Mouse (Mus musculus) heart, embryonic 16.5 days (tissue): ENCODE results near the gene Ccnt1. TPM values are rescaled to one million over a fixed set of nuclear protein-coding genes. Genes with fewer than 3 reads are reported as not detected.

Experiments used
- ATAC-seq: fragments of 200-750 bp; cut with Nextera tagmentation; replicated peaks from 2 replicates; pipeline ENCODE4 v1.8.0; 2017; ENCODE audit warnings: moderate number of reproducible peaks; ENCODE audit not compliant: insufficient read depth, low FRiP score; ENCODE audit errors: extremely low read depth
- H3K27ac ChIP-seq: fragments of 300-500 bp; sonication (generic); 2 replicates; pipeline ENCODE4 v1.5.1; 2014; ENCODE audit warnings: mild to moderate bottlenecking, low read length, control low read depth, moderate library complexity
- H3K27me3 ChIP-seq: fragments of 300-500 bp; sonication (generic); 2 replicates; pipeline ENCODE4 v1.6.1; 2014; ENCODE audit warnings: low read length, mixed read lengths; ENCODE audit not compliant: control insufficient read depth, insufficient read depth
- H3K36me3 ChIP-seq: fragments of 300-500 bp; sonication (generic); 2 replicates; pipeline ENCODE4 v1.6.1; 2014; ENCODE audit not compliant: control insufficient read depth, insufficient read depth
- H3K4me1 ChIP-seq: fragments of 300-500 bp; sonication (generic); 2 replicates; pipeline ENCODE4 v1.6.1; 2014; ENCODE audit warnings: low read length, mixed read lengths; ENCODE audit not compliant: control insufficient read depth, insufficient read depth
- H3K4me2 ChIP-seq: fragments of 300-500 bp; sonication (generic); 2 replicates; pipeline ENCODE4 v1.6.1; 2014; ENCODE audit warnings: low read depth, mild to moderate bottlenecking, control low read depth, low read length
- H3K4me3 ChIP-seq: fragments of 300-500 bp; sonication (generic); 2 replicates; pipeline ENCODE4 v1.5.1; 2014; ENCODE audit warnings: mild to moderate bottlenecking, control low read depth, low read length
- H3K9ac ChIP-seq: fragments of 300-500 bp; sonication (generic); 2 replicates; pipeline ENCODE4 v1.6.1; 2014; ENCODE audit warnings: low read length, control low read depth
- H3K9me3 ChIP-seq: fragments of 300-500 bp; sonication (generic); replicated peaks from 2 replicates; pipeline ENCODE4 v1.6.1; 2016; ENCODE audit warnings: low read length; ENCODE audit not compliant: control insufficient read depth
- WGBS: fragments of 180-500 bp; shearing (Covaris S2); extraction: QIAGEN DNeasy Blood & Tissue Kit; methylation state at CpG from one replicate; pipeline ENCODE4 v1.1.7; 2014; 5-methylcytosine and 5-hydroxymethylcytosine counted together
- polyA plus RNA-seq: library from polyadenylated mRNA; unstranded; fragments of >200 nt; fragmentation: Nextera tagmentation; extraction: Ambion mirVana; gene quantifications from 2 replicates; pipeline ENCODE4 v1.2.1, GENCODE M21; 2015

Ccnt1 gene
- polyA plus RNA-seq, result 36.4 and 41.2 TPM in 2 replicates

GRCm38 (mm10) chr15:98570873-98571538, at the start of gene Ccnt1, which contains the start of gene 4930415O20Rik:
Ccnt1 (minus strand) TSS chr15:98570923.
4930415O20Rik (plus strand) TSS chr15:98571004.
- H3K9me3 ChIP-seq, result no peaks in the 10 kb centered on the region
- no peaks in the 10 kb centered on the region for H3K27me3 ChIP-seq
- H3K4me3 ChIP-seq, result no peak within 1 kb of the TSS
- ATAC-seq, result no peak
- no peak within 1 kb of the TSS for H3K9ac ChIP-seq
- H3K27ac ChIP-seq, result no peak within 1 kb of the TSS
- 69% methylated on average over 10 of the region's 10 CpGs for WGBS
- no peaks in the 10 kb centered on the region for H3K36me3 ChIP-seq
- H3K4me2 ChIP-seq, result no peak within 1 kb of the TSS
- peaks cover 16% of the 10 kb centered on the region for H3K4me1 ChIP-seq

GRCm38 (mm10) chr15:98617176-98617537, 46.4 kb upstream of the Ccnt1 start:
- Histone ChIP-seq H3K4me1 (peaks cover 28% of the 10 kb centered on the region), H3K4me2 (peak overlapping the region; percentile 54), H3K4me3 (peak overlapping the region; percentile 13; the same call in 1 of the 2 replicates), H3K9me3 (no peaks in the 10 kb centered on the region), H3K9ac (peak overlapping the region; percentile 59), H3K36me3 (no peaks in the 10 kb centered on the region), H3K27me3 (no peaks in the 10 kb centered on the region), H3K27ac (no peak overlapping the region)
- 0 out of 2 replicates have a peak, but pooled peaks have one; percentile 8 for ATAC-seq
- WGBS, result 0% methylated on average over 12 of the region's 12 CpGs

- Histone ChIP-seq H3K9ac (peak overlapping the region; percentile 59; the same call in 1 of the 2 replicates), H3K4me3 (peak overlapping the region; percentile 13; the same call in 1 of the 2 replicates), H3K9me3 (no peaks in the 10 kb centered on the region), H3K4me1 (peaks cover 28% of the 10 kb centered on the region), H3K36me3 (no peaks in the 10 kb centered on the region), H3K27me3 (no peaks in the 10 kb centered on the region), H3K4me2 (peak overlapping the region; percentile 54), H3K27ac (peak overlapping the region; percentile 68)
- 27% methylated on average over 20 of the region's 20 CpGs for WGBS
- ATAC-seq, result no peak
Observed at GRCm38 (mm10) chr15:98616362-98617175, 45.8 kb upstream of the Ccnt1 start.

- no peak overlapping the region for H3K27ac ChIP-seq
- WGBS, result 52% methylated on average over 6 of the region's 6 CpGs
- no peaks in the 10 kb centered on the region for H3K36me3 ChIP-seq
- no peaks in the 10 kb centered on the region for H3K27me3 ChIP-seq
- H3K4me2 ChIP-seq, result no peak overlapping the region
- 0 out of 2 replicates have a peak, but pooled peaks have one; percentile 43 for ATAC-seq
- peaks cover 28% of the 10 kb centered on the region for H3K4me1 ChIP-seq
- no peaks in the 10 kb centered on the region for H3K9me3 ChIP-seq
- H3K4me3 ChIP-seq, result no peak overlapping the region
- no peak overlapping the region for H3K9ac ChIP-seq
Observed at GRCm38 (mm10) chr15:98615751-98616150, 45.0 kb upstream of the Ccnt1 start.

- Histone ChIP-seq H3K36me3 (no peaks in the 10 kb centered on the region), H3K4me1 (peaks cover 31% of the 10 kb centered on the region), H3K27ac (peak overlapping the region; percentile 57), H3K4me2 (no peak overlapping the region), H3K9ac (no peak overlapping the region), H3K9me3 (no peaks in the 10 kb centered on the region), H3K4me3 (no peak overlapping the region), H3K27me3 (no peaks in the 10 kb centered on the region)
- WGBS, result 56% methylated on average over 6 of the region's 6 CpGs
- no peak for ATAC-seq
Observed at GRCm38 (mm10) chr15:98614971-98615370, 44.2 kb upstream of the Ccnt1 start.

GRCm38 (mm10) chr15:98614551-98614950, 43.8 kb upstream of the Ccnt1 start:
- Histone ChIP-seq H3K4me1 (peaks cover 31% of the 10 kb centered on the region), H3K4me2 (no peak overlapping the region), H3K4me3 (no peak overlapping the region), H3K9me3 (no peaks in the 10 kb centered on the region), H3K27me3 (no peaks in the 10 kb centered on the region), H3K36me3 (no peaks in the 10 kb centered on the region), H3K27ac (peak overlapping the region; percentile 57), H3K9ac (peak overlapping the region; percentile 35)
- WGBS, result 37% methylated on average over 9 of the region's 9 CpGs
- ATAC-seq, result no peak

GRCm38 (mm10) chr15:98612229-98612628, 41.5 kb upstream of the Ccnt1 start:
- H3K27me3 ChIP-seq, result no peaks in the 10 kb centered on the region
- H3K9ac ChIP-seq, result no peak overlapping the region
- no peaks in the 10 kb centered on the region for H3K36me3 ChIP-seq
- peaks cover 31% of the 10 kb centered on the region for H3K4me1 ChIP-seq
- H3K4me3 ChIP-seq, result no peak overlapping the region
- ATAC-seq, result no peak
- whole genome bisulfite sequencing, result 97% methylated on average over 3 of the region's 3 CpGs
- H3K27ac ChIP-seq, result no peak overlapping the region
- H3K4me2 ChIP-seq, result no peak overlapping the region
- no peaks in the 10 kb centered on the region for H3K9me3 ChIP-seq

- Histone ChIP-seq H3K27ac (peak overlapping the region; percentile 99), H3K9me3 (no peaks in the 10 kb centered on the region), H3K36me3 (no peaks in the 10 kb centered on the region), H3K9ac (peak overlapping the region; percentile 98), H3K4me3 (peak overlapping the region; percentile 94), H3K4me1 (peaks cover 30% of the 10 kb centered on the region), H3K27me3 (no peaks in the 10 kb centered on the region), H3K4me2 (peak overlapping the region; percentile 88)
- no peak for ATAC-seq
- 10% methylated on average over 12 of the region's 12 CpGs for WGBS
Observed at GRCm38 (mm10) chr15:98610131-98610633, 39.5 kb upstream of the Ccnt1 start.
